Mouse (Mus musculus) cerebellum, adult 8-10 months (tissue): ENCODE results near the gene Olfr1480.

Experiments used
- DNase-seq: peaks from one replicate; pipeline ENCODE4 v3.0.0; 2022

The Olfr1480 gene

DNA sequence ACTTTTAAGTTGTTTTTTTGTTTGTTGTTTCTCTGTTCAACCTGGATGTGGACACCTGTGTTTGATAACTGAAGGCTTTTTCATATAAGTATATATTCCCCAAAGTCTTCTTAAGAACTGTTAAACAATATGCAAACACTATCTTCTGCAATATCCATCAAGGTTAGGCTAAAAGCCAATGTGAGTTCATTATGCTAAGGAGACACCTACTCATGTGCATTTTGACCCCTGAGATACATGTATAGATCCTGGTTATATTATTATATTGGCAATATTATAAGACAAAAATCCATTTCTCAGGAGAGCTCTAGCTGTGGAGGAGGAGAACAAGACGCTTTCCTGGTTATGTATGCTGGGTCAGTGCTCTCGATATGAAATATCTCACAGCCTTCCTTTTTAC lies at the start of gene Olfr1480:
TSS of gene Olfr1480 (plus strand) at position 301 of the 400 bp plus-strand sequence.
- DNase-seq, result no peak

DNA sequence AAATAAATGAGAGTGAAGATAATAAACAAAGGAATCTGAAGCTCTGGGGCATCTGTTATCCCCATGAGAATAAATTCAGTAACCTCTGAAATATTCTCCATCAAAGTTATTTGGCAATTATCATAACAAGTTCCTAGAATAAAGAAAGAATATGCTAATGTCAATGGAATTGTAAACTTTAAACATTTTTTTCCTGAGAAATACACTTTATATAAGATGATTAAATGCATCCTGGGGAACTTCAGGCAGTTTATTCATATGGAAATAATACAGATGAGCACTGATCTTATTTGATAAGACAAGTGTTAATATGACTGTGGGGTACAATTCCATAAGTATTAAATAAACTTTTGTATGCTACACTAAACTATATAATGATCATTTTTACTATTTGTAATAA lies 47.6 kb upstream of the Olfr1480 start, which contains the start of gene Olfr1475:
TSS of gene Olfr1475 (minus strand) at position 101 of the 400 bp plus-strand sequence.
- DNase-seq, result no peak

DNA sequence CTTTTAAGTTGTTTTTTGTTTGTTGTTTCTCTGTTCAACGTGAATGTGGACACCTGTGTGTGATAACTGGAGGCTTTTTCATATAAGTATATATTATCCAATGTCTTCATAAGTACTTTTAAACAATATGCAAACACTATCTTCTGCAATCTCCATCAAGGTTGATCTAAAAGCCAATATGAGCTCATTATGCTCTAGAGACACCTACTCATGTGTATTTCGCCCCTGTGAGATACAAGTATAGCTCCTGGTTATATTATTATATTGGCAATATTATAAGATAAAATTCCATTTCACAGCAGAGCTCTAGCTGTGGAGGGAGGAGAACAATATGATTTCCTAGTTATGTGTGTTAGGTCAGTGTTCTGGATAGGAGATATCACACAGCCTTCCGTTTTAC lies 27.5 kb upstream of the Olfr1480 start, which contains the start of gene Olfr1477:
TSS of gene Olfr1477 (plus strand) at position 301 of the 400 bp plus-strand sequence.
- DNase-seq, result no peak
